ENCODE assay signal across 7 mouse cellular contexts in the genomic region with DNA sequence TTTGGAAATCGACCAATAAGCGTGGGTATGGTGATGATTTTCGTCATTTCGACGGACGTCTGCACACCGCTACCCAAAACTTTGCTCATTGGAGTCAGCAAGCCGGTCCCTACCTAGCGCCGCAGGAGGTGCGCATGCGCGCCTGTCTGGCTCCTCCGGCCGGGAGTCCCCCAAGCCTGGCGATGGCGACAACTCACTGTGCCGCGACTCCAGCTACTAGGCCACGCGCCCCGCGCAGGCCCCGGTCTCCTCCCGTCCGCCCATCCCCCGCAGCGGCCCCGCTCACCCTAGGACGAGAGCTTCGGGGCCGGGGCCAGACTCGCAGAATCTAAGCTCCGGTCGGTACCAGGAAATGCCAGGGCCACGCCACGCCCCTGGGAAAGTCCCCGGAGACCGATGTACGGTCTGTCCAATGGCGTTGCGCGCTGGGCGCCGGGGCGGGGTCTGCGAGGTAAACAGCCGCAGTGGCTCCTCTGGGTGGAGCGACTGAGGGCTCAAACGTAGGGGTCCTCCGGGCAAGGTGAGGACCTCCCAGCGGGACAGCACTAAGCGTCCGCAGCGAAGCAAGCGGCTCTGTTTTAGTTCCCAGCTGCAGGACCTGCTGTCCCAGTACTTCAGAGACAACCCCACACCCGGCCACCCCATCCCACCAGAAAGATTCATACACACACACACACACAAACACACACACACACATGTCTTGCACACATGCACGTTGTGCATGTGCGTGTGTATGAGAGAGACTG. TPM values are rescaled to one million over a fixed set of nuclear protein-coding genes. Genes with fewer than 3 reads are reported as not detected.
DNase-seq lines count a peak whose midpoint lies in the region; ATAC-seq and TF ChIP-seq lines count a peak whose summit lies in the region.

No protein-coding gene starts in this region.

- no peaks in the 10 kb centered on the region for H3K9me3 ChIP-seq in embryonic facial prominence, embryonic 12.5 days
- H3K9me3 ChIP-seq in limb, embryonic 12.5 days, result no peaks in the 10 kb centered on the region
- H3K9me3 ChIP-seq in midbrain, embryonic 15.5 days, result no peaks in the 10 kb centered on the region

- peak overlapping the region; percentile 50 for H3K4me2 ChIP-seq in embryonic facial prominence, embryonic 12.5 days (replicated peaks)
- peak overlapping the region; percentile 72 for H3K4me2 ChIP-seq in limb, embryonic 12.5 days
- H3K4me2 ChIP-seq in midbrain, embryonic 15.5 days, result peak overlapping the region; percentile 64

- TF ChIP-seq POLR2A in kidney, adult 2 months (IDR thresholded peaks at IDR 0.05; ENCODE audit: low read depth, low read length), result peak; percentile 61
- TF ChIP-seq POLR2A in spleen, adult 2 months (IDR thresholded peaks at IDR 0.05; ENCODE audit: low read depth, low read length), result no peak; the same call in none of the 2 replicates

- H3K36me3 ChIP-seq in embryonic facial prominence, embryonic 12.5 days, result no peaks in the 10 kb centered on the region
- no peaks in the 10 kb centered on the region for H3K36me3 ChIP-seq in kidney, adult 2 months (ENCODE audit: control insufficient read depth, insufficient read depth, low read length)
- no peaks in the 10 kb centered on the region for H3K36me3 ChIP-seq in limb, embryonic 12.5 days
- no peaks in the 10 kb centered on the region for H3K36me3 ChIP-seq in midbrain, embryonic 15.5 days (replicated peaks)
- 0 out of 2 replicates have a peak, but pooled peaks cover 1% of the 10 kb centered on the region for H3K36me3 ChIP-seq in spleen, adult 2 months (ENCODE audit: control insufficient read depth, insufficient read depth, low read length)

- peak overlapping the region; percentile 70 for H3K27ac ChIP-seq in embryonic facial prominence, embryonic 12.5 days
- peak overlapping the region; percentile 85 for H3K27ac ChIP-seq in kidney, adult 2 months (ENCODE audit: insufficient read depth, low read depth, low read length)
- H3K27ac ChIP-seq in limb, embryonic 12.5 days, result peak overlapping the region; percentile 92
- peak overlapping the region; percentile 91 for H3K27ac ChIP-seq in midbrain, embryonic 15.5 days
- peak overlapping the region; percentile 100 for H3K27ac ChIP-seq in spleen, adult 2 months (ENCODE audit: insufficient read depth, low read length)

- H3K4me1 ChIP-seq in embryonic facial prominence, embryonic 12.5 days, result 0 out of 2 replicates have a peak, but pooled peaks cover 8% of the 10 kb centered on the region
- peaks cover 7% of the 10 kb centered on the region; the same call in 1 of the 2 replicates for H3K4me1 ChIP-seq in kidney, adult 2 months (ENCODE audit: control insufficient read depth, insufficient read depth, low read length)
- H3K4me1 ChIP-seq in limb, embryonic 12.5 days (replicated peaks), result peaks cover 15% of the 10 kb centered on the region
- peaks cover 14% of the 10 kb centered on the region for H3K4me1 ChIP-seq in midbrain, embryonic 15.5 days
- H3K4me1 ChIP-seq in spleen, adult 2 months (ENCODE audit: control insufficient read depth, insufficient read depth, insufficient read length), result peaks cover 46% of the 10 kb centered on the region; the same call in 1 of the 2 replicates

- no peak for TF ChIP-seq CTCF in kidney, adult 2 months (conservative IDR thresholded peaks at IDR 0.05; ENCODE audit: insufficient read depth, insufficient read length, low read depth, low read length)
- TF ChIP-seq CTCF in spleen, adult 2 months (IDR thresholded peaks at IDR 0.05; ENCODE audit: extremely low read depth, insufficient read depth, insufficient read length, insufficient replicate concordance), result no peak

- H3K9ac ChIP-seq in embryonic facial prominence, embryonic 12.5 days, result peak overlapping the region; percentile 46
- H3K9ac ChIP-seq in limb, embryonic 12.5 days (replicated peaks), result peak overlapping the region; percentile 75
- H3K9ac ChIP-seq in midbrain, embryonic 15.5 days, result peak overlapping the region; percentile 86

- peak; percentile 99 for DNase-seq in adrenal gland, postnatal 25 days
- DNase-seq in heart, adult 18-20 months, result peak; percentile 99 to 100
- DNase-seq in kidney, adult 2 months, result peak; percentile 100
- peak; percentile 92 to 99 for DNase-seq in spleen, adult 2 months (ENCODE audit: low read depth in 1 of 2, low spot score in 2 of 2)

- peak; percentile 94 for ATAC-seq in embryonic facial prominence, embryonic 12.5 days (ENCODE audit: insufficient number of reproducible peaks, insufficient read depth, low FRiP score, low TSS enrichment)
- ATAC-seq in limb, embryonic 12.5 days (ENCODE audit: insufficient number of reproducible peaks, insufficient read depth, low FRiP score, low TSS enrichment, low read depth), result peak; percentile 98
- ATAC-seq in midbrain, embryonic 15.5 days (replicated peaks), result peak; percentile 100

- WGBS in embryonic facial prominence, embryonic 12.5 days, result under 1% methylated on average over 59 of the region's 59 CpGs
- WGBS in kidney, adult 2 months, result under 1% methylated on average over 59 of the region's 59 CpGs
- under 1% methylated on average over 59 of the region's 59 CpGs for WGBS in limb, embryonic 12.5 days
- WGBS in midbrain, embryonic 15.5 days, result under 1% methylated on average over 59 of the region's 59 CpGs
- WGBS in spleen, adult 2 months, result 1% methylated on average over 58 of the region's 59 CpGs

- peak overlapping the region; percentile 53 for H3K4me3 ChIP-seq in embryonic facial prominence, embryonic 12.5 days
- H3K4me3 ChIP-seq in kidney, adult 2 months (ENCODE audit: insufficient read depth, low read depth, low read length), result peak overlapping the region; percentile 79
- H3K4me3 ChIP-seq in limb, embryonic 12.5 days (replicated peaks), result peak overlapping the region; percentile 64
- peak overlapping the region; percentile 94 for H3K4me3 ChIP-seq in midbrain, embryonic 15.5 days
- peak overlapping the region; percentile 97 for H3K4me3 ChIP-seq in spleen, adult 2 months (ENCODE audit: extremely low read depth, insufficient read depth, insufficient read length)

- H3K27me3 ChIP-seq in embryonic facial prominence, embryonic 12.5 days, result no peaks in the 10 kb centered on the region
- H3K27me3 ChIP-seq in kidney, adult 2 months (replicated peaks; ENCODE audit: control insufficient read depth, insufficient read depth, low read length), result no peaks in the 10 kb centered on the region
- no peaks in the 10 kb centered on the region for H3K27me3 ChIP-seq in limb, embryonic 12.5 days
- no peaks in the 10 kb centered on the region for H3K27me3 ChIP-seq in midbrain, embryonic 15.5 days (replicated peaks)
- H3K27me3 ChIP-seq in spleen, adult 2 months (ENCODE audit: control insufficient read depth, insufficient read depth, low read length), result no peaks in the 10 kb centered on the region

RNA-seq across cellular contexts. Expression of a gene that starts 6.8 kb away (rescaled TPM):
- 79.9 and 97.1 TPM in 2 replicates for total RNA-seq in adrenal gland, postnatal 25 days (2021)
- 19.3 and 20.0 TPM in 2 replicates for polyA plus RNA-seq in embryonic facial prominence, embryonic 12.5 days (2016; fragmentation: Nextera tagmentation; extraction: Ambion mirVana)
- total RNA-seq in heart, adult 18-20 months (2021), result 10 to 100 TPM; 26.7 to 32.7 TPM
- polyA plus RNA-seq in kidney, adult 2 months (2012; rRNA removed), result 19.1 and 20.6 TPM in 2 replicates
- 17.5 and 18.0 TPM in 2 replicates for polyA plus RNA-seq in limb, embryonic 12.5 days (2016; fragmentation: Nextera tagmentation; extraction: Ambion mirVana)
- 15.4 and 16.4 TPM in 2 replicates for polyA plus RNA-seq in midbrain, embryonic 15.5 days (2015; fragmentation: Nextera tagmentation; extraction: Ambion mirVana)
- polyA plus RNA-seq in spleen, adult 2 months (2012; rRNA removed), result 54.6 and 65.5 TPM in 2 replicates

RNA-seq across cellular contexts. Expression of a gene that starts 53.7 kb away (rescaled TPM):
- 255 and 328 TPM in 2 replicates for total RNA-seq in adrenal gland, postnatal 25 days (2021)
- polyA plus RNA-seq in embryonic facial prominence, embryonic 12.5 days (2016; fragmentation: Nextera tagmentation; extraction: Ambion mirVana), result 36.8 and 43.5 TPM in 2 replicates
- total RNA-seq in heart, adult 18-20 months (2021), result 100 to 1,000 TPM; 206 to 329 TPM
- polyA plus RNA-seq in kidney, adult 2 months (2012; rRNA removed), result 28,844 and 31,623 TPM in 2 replicates
- polyA plus RNA-seq in limb, embryonic 12.5 days (2016; fragmentation: Nextera tagmentation; extraction: Ambion mirVana), result 31.0 and 36.4 TPM in 2 replicates
- 26.5 and 30.0 TPM in 2 replicates for polyA plus RNA-seq in midbrain, embryonic 15.5 days (2015; fragmentation: Nextera tagmentation; extraction: Ambion mirVana)
- 62.8 and 70.0 TPM in 2 replicates for polyA plus RNA-seq in spleen, adult 2 months (2012; rRNA removed)

Comparison
In these comparisons a context has a peak if more than half of its experiments do, and no peak if none do; other contexts are left out.
1. Peak in every context shown above with its lines: DNase-seq, ATAC-seq, H3K4me3 ChIP-seq and H3K27ac ChIP-seq.
2. RNA of a gene that starts 53.7 kb away (polyA plus RNA-seq): 28,844 to 31,623 TPM in kidney, adult 2 months; 62.8 to 70.0 TPM in spleen, adult 2 months, 36.8 to 43.5 TPM in embryonic facial prominence, embryonic 12.5 days, 31.0 to 36.4 TPM in limb, embryonic 12.5 days and 26.5 to 30.0 TPM in midbrain, embryonic 15.5 days; every median in the first group is over 100 times any median in the second.